Mouse (Mus musculus): ENCODE results near the gene Cadps2.

- TF ChIP-seq CTCF (conservative IDR thresholded peaks at IDR 0.05 in 1 of 2, IDR thresholded peaks at IDR 0.05 in 1 of 2; ENCODE audit: low read depth in 2 of 2, low read length in 2 of 2) (no peak), SIN3A (IDR thresholded peaks at IDR 0.05; ENCODE audit: low read length) (no peak), CHD1 (IDR thresholded peaks at IDR 0.05; ENCODE audit: low read depth, low read length) (no peak), EP300 (IDR thresholded peaks at IDR 0.05; ENCODE audit: low read length) (no peak), USF1 (IDR thresholded peaks at IDR 0.05; ENCODE audit: low read depth, low read length) (no peak), MAX (IDR thresholded peaks at IDR 0.05; ENCODE audit: low read length) (no peak), SMC3 (IDR thresholded peaks at IDR 0.05; ENCODE audit: low read depth, low read length) (no peak), USF2 (conservative IDR thresholded peaks at IDR 0.05; ENCODE audit: low read depth, low read length) (no peak), POLR2AphosphoS2 (IDR thresholded peaks at IDR 0.05; ENCODE audit: low read depth, low read length) (no peak), JUN (IDR thresholded peaks at IDR 0.05; ENCODE audit: insufficient read depth, low read depth, low read length) (no peak), MAFK (IDR thresholded peaks at IDR 0.05; ENCODE audit: insufficient replicate concordance, low read length) (no peak), HCFC1 (IDR thresholded peaks at IDR 0.05; ENCODE audit: low read depth, low read length) (no peak), ZKSCAN1 (IDR thresholded peaks at IDR 0.05; ENCODE audit: borderline replicate concordance, low read depth, low read length) (no peak)
These were observed 265.5 kb downstream of the Cadps2 start for GRCm38 (mm10) chr6:23573750-23574149.

All from CH12.LX (cell line).